Mouse (Mus musculus) forebrain, embryonic 14.5 days (tissue): ENCODE measurements around the gene Ceacam18. TPM values are rescaled to one million over a fixed set of nuclear protein-coding genes. Genes with fewer than 3 reads are reported as not detected.
"Not testable (repeated sequence)": the region's sequence is repeated elsewhere in the genome, so short reads cannot be mapped to it uniquely, and the experiment has no call there.

Experiments
- ATAC-seq: fragments of 200-750 bp; cut with Nextera tagmentation; 2 replicates; pipeline ENCODE4 v1.8.0; 2017; ENCODE audit warnings: mild to moderate bottlenecking, moderate library complexity
- DNase-seq: peaks from one replicate; pipeline ENCODE4 v3.0.0-alpha.2; 2015; ENCODE audit warnings: low spot score
- H3K27ac ChIP-seq: fragments of 300-500 bp; sonication (generic); 2 replicates; pipeline ENCODE4 v1.5.1; 2014; ENCODE audit warnings: low read depth, mild to moderate bottlenecking, control low read depth, low read length, moderate library complexity
- H3K27me3 ChIP-seq: fragments of 300-500 bp; sonication (generic); replicated peaks from 2 replicates; pipeline ENCODE4 v1.6.1; 2014; ENCODE audit warnings: low read length, control low read depth, mixed read lengths; ENCODE audit not compliant: control insufficient read depth, insufficient read depth
- H3K36me3 ChIP-seq: fragments of 300-500 bp; sonication (generic); 2 replicates; pipeline ENCODE4 v1.6.1; 2014; ENCODE audit warnings: low read length, control low read depth; ENCODE audit not compliant: control insufficient read depth, insufficient read depth
- H3K4me1 ChIP-seq: fragments of 300-500 bp; sonication (generic); 2 replicates; pipeline ENCODE4 v1.6.1; 2014; ENCODE audit warnings: antibody characterized with exemption, low read length, control low read depth; ENCODE audit not compliant: control insufficient read depth, insufficient read depth
- H3K4me2 ChIP-seq: fragments of 300-500 bp; sonication (generic); 2 replicates; pipeline ENCODE4 v1.6.1; 2014; ENCODE audit warnings: mild to moderate bottlenecking, control low read depth, low read length
- H3K4me3 ChIP-seq: fragments of 300-500 bp; sonication (generic); 2 replicates; pipeline ENCODE4 v1.5.1; 2014; ENCODE audit warnings: low read depth, low read length, control low read depth
- H3K9ac ChIP-seq: fragments of 300-500 bp; sonication (generic); 2 replicates; pipeline ENCODE4 v1.6.1; 2014; ENCODE audit warnings: mild to moderate bottlenecking, low read length, control low read depth, moderate library complexity
- H3K9me3 ChIP-seq: fragments of 300-500 bp; sonication (generic); replicated peaks from 2 replicates; pipeline ENCODE4 v1.6.1; 2016; ENCODE audit warnings: low read length, control low read depth, mixed read lengths; ENCODE audit not compliant: control insufficient read depth
- WGBS: fragments of 180-500 bp; shearing (Covaris S2); extraction: QIAGEN DNeasy Blood & Tissue Kit; methylation state at CpG from one replicate; pipeline ENCODE4 v1.1.7; 2014; 5-methylcytosine and 5-hydroxymethylcytosine counted together
- polyA plus RNA-seq: library from polyadenylated mRNA; unstranded; fragments of >200 nt; fragmentation: Nextera tagmentation; extraction: Ambion mirVana; gene quantifications from 2 replicates; pipeline ENCODE4 v1.2.1, GENCODE M21; 2014

Gene Ceacam18
- polyA plus RNA-seq, 1 experiment from 2014 or later = not detected

DNA sequence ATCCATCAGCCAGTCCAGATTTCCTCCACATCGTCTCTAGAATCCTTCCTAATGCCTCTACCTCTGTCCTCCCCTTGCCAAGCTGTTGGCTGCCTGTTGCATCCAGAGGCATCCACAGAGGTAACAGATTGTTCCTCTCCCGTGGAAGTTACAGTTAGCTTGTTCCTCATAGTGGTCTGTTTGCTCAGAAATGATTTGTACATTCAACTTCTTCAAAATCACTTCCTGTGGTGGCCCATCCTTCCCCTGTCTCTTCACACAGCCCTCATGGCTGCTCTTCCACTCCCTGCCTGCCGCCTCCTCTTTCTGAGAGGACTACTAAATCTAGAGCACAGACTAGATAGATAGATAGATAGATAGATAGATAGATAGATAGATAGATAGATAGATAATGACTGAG, 20.0 kb downstream of the Ceacam18 start:
- Histone ChIP-seq H3K27me3 (no peaks in the 10 kb centered on the region), H3K9me3 (no peaks in the 10 kb centered on the region), H3K9ac (no peak overlapping the region), H3K4me1 (no peaks in the 10 kb centered on the region), H3K4me3 (no peak overlapping the region), H3K27ac (no peak overlapping the region), H3K36me3 (no peaks in the 10 kb centered on the region), H3K4me2 (no peak overlapping the region)
- ATAC-seq (no peak), DNase-seq (no peak)
- WGBS = 81% methylated on average over 3 of the region's 3 CpGs

DNA sequence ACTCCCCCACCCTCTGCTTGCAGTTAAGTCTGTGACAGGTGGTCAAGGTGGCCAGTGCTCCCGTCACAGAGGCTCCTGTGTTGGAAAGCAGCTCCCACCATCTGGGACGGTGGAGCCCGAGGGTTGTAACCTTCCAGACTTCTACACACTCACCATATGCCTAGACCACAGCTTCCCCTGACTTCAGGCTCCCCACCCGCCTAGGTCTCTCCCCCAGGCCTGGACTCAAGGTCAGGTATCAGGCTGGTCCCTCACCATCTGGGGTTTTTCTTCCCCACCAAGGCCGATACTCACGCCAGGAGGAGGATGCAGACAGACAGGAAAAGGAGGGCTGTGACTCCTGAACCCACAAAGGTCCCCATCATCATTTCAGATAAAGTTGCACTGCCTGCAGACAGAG, 21.7 kb downstream of the Ceacam18 start:
- H3K4me2 ChIP-seq = no peak overlapping the region
- H3K27me3 ChIP-seq = no peaks in the 10 kb centered on the region
- H3K27ac ChIP-seq = no peak overlapping the region
- no peaks in the 10 kb centered on the region for H3K9me3 ChIP-seq
- no peak overlapping the region for H3K4me3 ChIP-seq
- ATAC-seq (no peak), DNase-seq (no peak)
- no peak overlapping the region for H3K9ac ChIP-seq
- 86% methylated on average over 6 of the region's 6 CpGs for WGBS
- no peaks in the 10 kb centered on the region for H3K36me3 ChIP-seq
- H3K4me1 ChIP-seq = no peaks in the 10 kb centered on the region

DNA sequence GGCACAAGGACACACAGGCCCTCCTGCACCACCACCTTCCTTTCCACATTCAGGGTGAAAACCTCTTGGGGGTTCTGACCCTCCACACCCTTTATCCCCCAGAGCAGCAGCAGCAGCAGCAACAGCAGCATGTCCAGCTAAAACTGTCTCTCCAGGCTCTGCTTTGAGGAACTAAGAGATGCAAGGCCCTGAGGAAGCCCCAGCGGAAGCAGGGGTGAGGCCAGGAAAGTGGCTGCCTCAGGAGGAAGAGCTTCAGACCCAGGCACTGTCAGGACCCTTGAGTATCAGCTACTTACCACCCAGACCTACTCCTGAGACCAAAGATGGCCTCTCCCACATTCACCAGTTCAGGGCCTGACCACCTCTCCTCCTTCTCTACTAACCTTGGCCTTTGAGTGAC, 25.5 kb downstream of the Ceacam18 start, which contains the start of gene Siglece:
Siglece (minus strand) TSS at position 160 of the 400 bp plus-strand sequence.
- no peaks in the 10 kb centered on the region for H3K36me3 ChIP-seq
- H3K27me3 ChIP-seq = no peaks in the 10 kb centered on the region
- WGBS = 76% methylated on average over 1 of the region's 1 CpGs
- no peak within 1 kb of the TSS for H3K4me3 ChIP-seq
- no peak within 1 kb of the TSS for H3K9ac ChIP-seq
- no peak within 1 kb of the TSS for H3K4me2 ChIP-seq
- H3K27ac ChIP-seq = no peak within 1 kb of the TSS
- ATAC-seq (no peak), DNase-seq (no peak)
- no peaks in the 10 kb centered on the region for H3K9me3 ChIP-seq
- H3K4me1 ChIP-seq = no peaks in the 10 kb centered on the region

DNA sequence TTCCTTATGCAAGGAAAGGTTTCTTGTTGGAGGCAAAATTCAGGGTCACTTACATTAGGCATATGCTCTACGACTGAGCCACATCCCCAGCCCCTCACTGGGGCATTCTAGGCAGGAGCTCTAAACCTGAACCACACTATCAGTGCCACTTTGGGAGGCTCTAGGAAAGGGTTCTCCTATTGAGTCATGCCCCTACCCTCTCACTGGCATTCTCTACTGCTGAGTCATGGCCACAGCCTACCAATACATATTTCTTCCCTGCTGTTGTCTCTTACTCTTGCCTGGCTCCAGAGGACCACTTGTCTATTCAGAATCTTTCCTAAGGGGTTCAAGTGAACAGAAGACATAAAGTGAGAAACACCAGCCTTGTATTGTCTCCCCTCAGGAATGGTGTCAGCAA, 28.3 kb downstream of the Ceacam18 start:
- H3K4me1 ChIP-seq = no peaks in the 10 kb centered on the region
- H3K27ac ChIP-seq = no peak overlapping the region
- no peaks in the 10 kb centered on the region for H3K27me3 ChIP-seq
- no peaks in the 10 kb centered on the region for H3K36me3 ChIP-seq
- H3K4me3 ChIP-seq = no peak overlapping the region
- no peak overlapping the region for H3K9ac ChIP-seq
- DNase-seq (no peak), ATAC-seq (no peak)
- no peak overlapping the region for H3K4me2 ChIP-seq
- no peaks in the 10 kb centered on the region for H3K9me3 ChIP-seq
- WGBS = 83% methylated on average over 1 of the region's 1 CpGs

DNA sequence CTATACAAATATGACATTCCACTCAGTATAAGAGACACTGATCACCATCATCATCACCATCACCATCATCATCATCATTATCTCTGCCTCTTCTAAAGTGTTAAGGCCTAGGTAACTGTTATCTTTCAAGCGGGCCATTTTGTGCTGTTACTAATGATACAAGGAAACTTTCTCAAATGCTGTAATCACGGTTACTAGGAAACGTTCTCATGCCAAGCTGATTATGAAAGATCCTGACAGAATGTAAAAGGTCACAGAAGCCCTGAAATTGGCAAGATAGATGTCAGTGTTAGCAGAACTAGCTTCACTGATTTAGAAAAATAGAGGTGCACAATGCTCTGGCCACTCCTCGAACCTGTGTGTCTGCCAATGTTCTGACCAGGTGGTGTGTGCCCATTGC, 32.7 kb downstream of the Ceacam18 start:
- not testable (repeated sequence) for ATAC-seq, H3K9ac ChIP-seq, H3K27me3 ChIP-seq, H3K4me2 ChIP-seq, H3K4me1 ChIP-seq, H3K9me3 ChIP-seq, DNase-seq, H3K4me3 ChIP-seq, H3K27ac ChIP-seq, H3K36me3 ChIP-seq
- WGBS = 90% methylated on average over 4 of the region's 4 CpGs

DNA sequence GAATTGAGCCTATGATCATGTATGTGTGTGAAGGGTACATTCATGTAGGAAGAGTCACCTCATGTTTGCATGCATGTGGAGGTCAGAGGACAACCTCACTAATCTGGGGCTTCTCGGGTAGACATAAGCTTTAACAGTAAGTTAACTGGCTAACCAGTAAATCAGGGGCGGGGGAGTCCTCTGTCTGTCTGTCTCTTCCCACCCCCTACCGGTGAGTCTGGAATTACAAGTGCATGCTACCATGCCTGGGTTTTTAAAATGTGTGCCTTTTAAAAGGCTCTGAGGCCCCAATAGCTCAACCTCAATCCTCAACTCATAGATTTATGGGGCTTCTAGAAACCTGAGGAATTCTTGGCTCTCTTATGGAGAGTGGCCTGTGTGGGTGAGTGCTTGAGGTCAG, 34.1 kb downstream of the Ceacam18 start:
- ATAC-seq (no peak), DNase-seq (peak; percentile 13)
- peaks cover 3% of the 10 kb centered on the region; the same call in 1 of the 2 replicates for H3K4me1 ChIP-seq
- no peak overlapping the region for H3K4me2 ChIP-seq
- 14% methylated on average over 3 of the region's 3 CpGs for WGBS
- no peak overlapping the region for H3K4me3 ChIP-seq
- no peaks in the 10 kb centered on the region for H3K27me3 ChIP-seq
- no peak overlapping the region for H3K9ac ChIP-seq
- no peak overlapping the region for H3K27ac ChIP-seq
- no peaks in the 10 kb centered on the region for H3K36me3 ChIP-seq
- no peaks in the 10 kb centered on the region for H3K9me3 ChIP-seq

DNA sequence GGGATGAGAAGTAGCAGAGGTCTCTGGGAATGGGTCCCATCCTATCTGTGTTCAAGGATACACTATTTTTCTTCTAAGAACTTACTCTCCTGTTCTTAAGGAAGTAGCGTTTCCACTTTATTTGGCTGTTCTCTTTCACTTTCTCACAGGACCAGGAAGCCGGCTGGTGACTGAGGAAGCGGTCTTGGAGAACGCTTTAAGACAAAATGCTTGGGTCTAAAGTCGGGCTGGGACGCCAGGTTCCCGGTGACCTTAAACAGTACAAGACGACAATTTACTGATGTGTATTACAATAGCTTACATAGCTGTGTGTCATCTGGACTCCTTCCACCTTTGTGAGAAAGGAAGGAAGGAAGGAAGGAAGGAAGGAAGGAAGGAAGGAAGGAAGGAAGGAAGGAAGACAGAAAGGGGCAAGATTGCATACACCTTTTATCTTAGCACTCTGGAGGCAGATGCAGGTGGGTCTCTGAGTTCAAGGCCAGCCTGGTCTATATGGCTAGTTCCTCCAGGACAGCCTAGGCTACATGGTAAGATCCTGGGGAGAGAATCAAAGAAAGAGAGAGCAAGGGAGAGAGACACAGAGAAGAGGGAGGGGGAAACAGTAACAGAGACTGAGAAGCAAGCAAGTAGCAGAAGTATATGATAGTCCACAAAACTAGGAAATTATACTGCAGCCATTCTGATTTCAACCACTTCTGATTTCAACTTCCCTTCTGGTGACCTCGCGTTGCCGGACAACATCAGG, 36.7 kb downstream of the Ceacam18 start:
- Histone ChIP-seq H3K27me3 (no peaks in the 10 kb centered on the region), H3K27ac (no peak overlapping the region), H3K9ac (peak overlapping the region; percentile 43; the same call in 1 of the 2 replicates), H3K4me1 (peaks cover 3% of the 10 kb centered on the region; the same call in 1 of the 2 replicates), H3K9me3 (no peaks in the 10 kb centered on the region), H3K4me2 (peak overlapping the region; percentile 70), H3K36me3 (peaks cover 15% of the 10 kb centered on the region), H3K4me3 (peak overlapping the region; percentile 73)
- DNase-seq (no peak), ATAC-seq (peak; percentile 50)
- 68% methylated on average over 11 of the region's 11 CpGs for WGBS

DNA sequence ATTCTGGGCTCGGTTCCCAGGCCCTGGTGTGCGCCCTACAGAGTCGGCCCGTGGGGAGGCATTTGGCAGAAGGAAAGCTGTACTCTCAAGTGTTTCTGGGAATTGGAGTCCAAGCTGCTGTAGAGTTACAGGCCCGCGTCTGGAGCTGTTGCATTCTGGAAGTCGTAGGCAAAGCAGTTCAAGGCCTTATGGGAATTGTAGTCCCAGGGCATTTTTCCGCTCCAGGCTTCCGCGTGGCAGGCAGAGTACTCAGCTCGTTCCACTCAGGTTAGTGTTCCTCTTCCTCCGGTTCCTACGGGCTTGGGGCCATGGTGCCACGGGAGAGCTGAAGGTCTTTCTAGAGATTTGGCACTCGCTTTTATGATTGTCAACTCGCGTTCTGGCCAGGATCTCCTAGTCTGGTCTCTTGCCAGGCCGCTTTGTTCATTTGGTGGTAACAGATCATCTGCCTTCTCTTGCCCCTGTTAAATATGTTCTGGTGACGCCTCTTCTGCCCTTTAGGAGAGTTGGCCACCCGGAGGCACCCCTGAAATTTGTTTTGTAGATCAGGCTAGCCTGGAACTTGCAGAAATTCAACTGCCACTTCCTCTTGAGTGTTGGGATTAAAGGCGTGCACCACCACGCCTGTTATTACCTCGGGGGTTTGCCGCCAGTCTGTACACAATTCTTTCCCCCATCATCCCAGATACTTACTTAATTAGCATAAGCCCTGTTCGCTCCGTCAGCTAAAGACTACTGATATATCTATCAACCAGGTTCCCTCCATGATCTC, 37.5 kb downstream of the Ceacam18 start, which contains the start of gene Ctu1:
Ctu1 (plus strand) TSS at position 208 of the 772 bp plus-strand sequence.
- Histone ChIP-seq H3K9ac (peak within 1 kb of the TSS; percentile 72), H3K4me1 (peaks cover 3% of the 10 kb centered on the region; the same call in 1 of the 2 replicates), H3K4me2 (peak within 1 kb of the TSS; percentile 70), H3K27me3 (no peaks in the 10 kb centered on the region), H3K27ac (peak within 1 kb of the TSS; percentile 2; the same call in 1 of the 2 replicates), H3K4me3 (peak within 1 kb of the TSS; percentile 73), H3K9me3 (no peaks in the 10 kb centered on the region), H3K36me3 (peaks cover 23% of the 10 kb centered on the region)
- under 1% methylated on average over 26 of the region's 26 CpGs for WGBS
- peak; percentile 98 for DNase-seq
- ATAC-seq = peak; percentile 97
